Mouse (Mus musculus): ENCODE results near the gene Ctr9. TPM values are rescaled to one million over a fixed set of nuclear protein-coding genes. Genes with fewer than 3 reads are reported as not detected.

The Ctr9 gene
- polyA plus RNA-seq, 1 experiment from 2014 or later = 68.3 TPM

GRCm38 (mm10) chr7:111080026-111080425 is 51.3 kb downstream of the Ctr9 start:
- Histone ChIP-seq H3K9me3 (replicated peaks) (no peaks in the 10 kb centered on the region), H3K4me3 (replicated peaks) (0 out of 2 replicates have a peak overlapping the region, but pooled peaks have one; percentile 4), H3K4me2 (peak overlapping the region; percentile 86), H3K27me3 (replicated peaks) (no peaks in the 10 kb centered on the region), H3K27ac (replicated peaks) (no peak overlapping the region), H3K4me1 (peaks cover 29% of the 10 kb centered on the region), H3K36me3 (peaks cover 56% of the 10 kb centered on the region), H3K9ac (replicated peaks) (no peak overlapping the region)
- 83% methylated on average over 8 of the region's 8 CpGs for WGBS
- ATAC-seq (ENCODE audit: low FRiP score) = no peak

DNA sequence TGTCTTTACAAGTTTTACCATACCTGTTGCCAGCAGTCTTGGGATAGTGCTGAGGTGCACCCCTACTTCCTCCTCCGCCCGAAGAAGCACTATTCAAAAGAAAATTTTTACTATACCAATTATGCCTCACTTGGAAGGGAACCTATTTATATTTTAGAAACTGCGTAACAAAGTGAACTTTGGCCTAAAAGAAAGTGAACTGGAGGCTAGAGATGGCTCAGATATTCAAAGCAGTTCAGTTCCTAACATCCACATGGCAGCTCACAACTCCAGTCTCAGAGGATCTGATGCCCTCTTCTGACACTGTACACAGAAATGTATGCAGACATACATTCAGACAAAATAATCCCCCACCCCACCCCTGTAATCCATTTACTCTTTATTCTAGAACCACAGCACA is 52.1 kb downstream of the Ctr9 start:
- H3K4me3 ChIP-seq (replicated peaks) = peak overlapping the region; percentile 90
- H3K27me3 ChIP-seq (replicated peaks) = no peaks in the 10 kb centered on the region
- H3K4me1 ChIP-seq = peaks cover 29% of the 10 kb centered on the region
- peak overlapping the region; percentile 86 for H3K4me2 ChIP-seq
- H3K27ac ChIP-seq (replicated peaks) = no peak overlapping the region
- WGBS = 87% methylated on average over 3 of the region's 3 CpGs
- ATAC-seq (ENCODE audit: low FRiP score) = no peak
- H3K36me3 ChIP-seq = peaks cover 50% of the 10 kb centered on the region
- H3K9me3 ChIP-seq (replicated peaks) = no peaks in the 10 kb centered on the region
- peak overlapping the region; percentile 99; the same call in 1 of the 2 replicates for H3K9ac ChIP-seq (replicated peaks)

GRCm38 (mm10) chr7:111082043-111082821 is 53.5 kb downstream of the Ctr9 start:
- under 1% methylated on average over 83 of the region's 83 CpGs for WGBS
- peaks cover 29% of the 10 kb centered on the region for H3K4me1 ChIP-seq
- peak overlapping the region; percentile 90 for H3K4me3 ChIP-seq (replicated peaks)
- peak overlapping the region; percentile 86 for H3K4me2 ChIP-seq
- peak overlapping the region; percentile 100 for H3K27ac ChIP-seq (replicated peaks)
- ATAC-seq (ENCODE audit: low FRiP score) = peak; percentile 84
- no peaks in the 10 kb centered on the region for H3K27me3 ChIP-seq (replicated peaks)
- no peaks in the 10 kb centered on the region for H3K9me3 ChIP-seq (replicated peaks)
- peak overlapping the region; percentile 99 for H3K9ac ChIP-seq (replicated peaks)
- peaks cover 37% of the 10 kb centered on the region for H3K36me3 ChIP-seq

GRCm38 (mm10) chr7:111082822-111083732 is 54.3 kb downstream of the Ctr9 start, which contains the start of gene Eif4g2:
Gene Eif4g2 (minus strand): TSS chr7:111083030.
- peak within 1 kb of the TSS; percentile 99 for H3K9ac ChIP-seq (replicated peaks)
- H3K27ac ChIP-seq (replicated peaks) = peak within 1 kb of the TSS; percentile 100
- peaks cover 29% of the 10 kb centered on the region for H3K4me1 ChIP-seq
- ATAC-seq (ENCODE audit: low FRiP score) = peak; percentile 99
- no peaks in the 10 kb centered on the region for H3K27me3 ChIP-seq (replicated peaks)
- under 1% methylated on average over 66 of the region's 70 CpGs for WGBS
- peak within 1 kb of the TSS; percentile 86 for H3K4me2 ChIP-seq
- peaks cover 29% of the 10 kb centered on the region for H3K36me3 ChIP-seq
- peak within 1 kb of the TSS; percentile 90 for H3K4me3 ChIP-seq (replicated peaks)
- H3K9me3 ChIP-seq (replicated peaks) = no peaks in the 10 kb centered on the region

DNA sequence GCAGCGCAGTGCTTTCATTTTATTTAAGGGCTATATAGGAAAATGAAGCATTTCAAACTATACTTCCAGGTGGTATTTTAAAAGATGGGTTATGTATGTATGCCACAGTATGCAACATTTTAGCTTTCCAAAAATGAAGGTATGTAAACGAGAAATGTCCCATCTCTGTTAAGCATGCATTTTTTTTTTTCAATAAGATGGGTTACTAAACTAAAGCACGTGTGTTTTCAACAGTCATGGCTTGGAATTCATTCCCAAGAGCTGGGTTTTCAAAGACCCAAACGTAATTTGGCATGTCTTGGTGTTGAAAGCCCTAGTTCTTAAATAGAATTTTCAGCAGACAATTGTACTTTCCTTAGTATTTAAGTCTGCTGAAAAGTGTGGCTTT is 55.0 kb downstream of the Ctr9 start:
- H3K27me3 ChIP-seq (replicated peaks) = no peaks in the 10 kb centered on the region
- peak overlapping the region; percentile 81 for H3K9ac ChIP-seq (replicated peaks)
- H3K27ac ChIP-seq (replicated peaks) = peak overlapping the region; percentile 100
- H3K9me3 ChIP-seq (replicated peaks) = no peaks in the 10 kb centered on the region
- peaks cover 24% of the 10 kb centered on the region for H3K36me3 ChIP-seq
- ATAC-seq (ENCODE audit: low FRiP score) = no peak
- peak overlapping the region; percentile 90 for H3K4me3 ChIP-seq (replicated peaks)
- H3K4me2 ChIP-seq = peak overlapping the region; percentile 58
- H3K4me1 ChIP-seq = peaks cover 25% of the 10 kb centered on the region
- 8% methylated on average over 4 of the region's 4 CpGs for WGBS

GRCm38 (mm10) chr7:111084443-111084842 is 55.7 kb downstream of the Ctr9 start:
- Histone ChIP-seq H3K27me3 (replicated peaks) (no peaks in the 10 kb centered on the region), H3K9ac (replicated peaks) (no peak overlapping the region), H3K4me3 (replicated peaks) (no peak overlapping the region), H3K36me3 (peaks cover 18% of the 10 kb centered on the region), H3K9me3 (replicated peaks) (no peaks in the 10 kb centered on the region), H3K27ac (replicated peaks) (no peak overlapping the region), H3K4me1 (peaks cover 22% of the 10 kb centered on the region), H3K4me2 (peak overlapping the region; percentile 26; the same call in 1 of the 2 replicates)
- no peak for ATAC-seq (ENCODE audit: low FRiP score)
- WGBS = 34% methylated on average over 2 of the region's 2 CpGs

DNA sequence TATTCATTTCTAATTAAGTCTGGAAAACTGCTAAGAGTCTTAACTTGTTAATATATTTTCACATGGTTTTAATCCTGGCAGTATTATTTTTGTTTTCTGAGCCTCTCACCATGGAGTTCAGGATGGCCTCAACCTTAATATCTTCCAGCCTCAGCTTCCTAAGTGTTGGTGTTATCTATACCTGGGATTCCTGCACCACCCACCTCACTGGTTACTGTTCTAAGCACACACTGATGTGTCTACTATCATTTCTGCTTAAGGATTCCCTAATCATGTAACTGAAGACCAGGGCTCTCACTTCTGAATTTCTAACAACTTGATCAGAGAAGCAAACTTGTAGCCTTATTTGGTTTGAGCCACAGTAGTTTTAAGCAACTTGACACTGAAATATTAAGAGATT is 56.4 kb downstream of the Ctr9 start:
- Histone ChIP-seq H3K4me1 (peaks cover 15% of the 10 kb centered on the region), H3K9me3 (replicated peaks) (no peaks in the 10 kb centered on the region), H3K27ac (replicated peaks) (no peak overlapping the region), H3K36me3 (peaks cover 11% of the 10 kb centered on the region), H3K27me3 (replicated peaks) (no peaks in the 10 kb centered on the region), H3K4me3 (replicated peaks) (no peak overlapping the region), H3K9ac (replicated peaks) (no peak overlapping the region), H3K4me2 (no peak overlapping the region)
- no peak for ATAC-seq (ENCODE audit: low FRiP score)

DNA sequence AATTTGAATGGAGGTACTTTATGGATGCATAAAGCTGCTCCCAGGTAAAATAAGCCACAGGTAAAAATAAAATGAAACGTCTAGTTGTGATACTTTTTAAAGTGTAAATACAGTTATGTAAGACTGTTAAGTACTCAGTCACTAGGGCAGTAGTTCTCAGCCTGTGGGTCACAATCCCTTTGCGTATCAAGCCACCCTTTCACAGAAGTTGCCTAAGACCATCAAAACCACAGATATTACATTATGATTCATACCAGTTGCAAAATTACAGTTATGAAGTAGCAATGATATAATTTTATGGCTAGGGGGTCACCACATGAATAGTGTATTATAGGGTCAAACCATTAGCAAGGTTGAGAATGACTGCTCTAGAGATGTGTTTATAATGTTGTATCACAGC is 66.4 kb downstream of the Ctr9 start:
- Histone ChIP-seq H3K4me2 (no peak overlapping the region), H3K27me3 (replicated peaks) (no peaks in the 10 kb centered on the region), H3K4me1 (no peaks in the 10 kb centered on the region), H3K27ac (replicated peaks) (no peak overlapping the region), H3K9ac (replicated peaks) (no peak overlapping the region), H3K36me3 (no peaks in the 10 kb centered on the region), H3K9me3 (replicated peaks) (no peaks in the 10 kb centered on the region), H3K4me3 (replicated peaks) (no peak overlapping the region)
- 91% methylated on average over 2 of the region's 2 CpGs for WGBS
- no peak for ATAC-seq (ENCODE audit: low FRiP score)

- 86% methylated on average over 1 of the region's 1 CpGs for WGBS
- no peak for ATAC-seq (ENCODE audit: low FRiP score)
- H3K4me2 ChIP-seq = no peak overlapping the region
- no peaks in the 10 kb centered on the region for H3K36me3 ChIP-seq
- no peak overlapping the region for H3K4me3 ChIP-seq (replicated peaks)
- no peaks in the 10 kb centered on the region for H3K27me3 ChIP-seq (replicated peaks)
- no peak overlapping the region for H3K27ac ChIP-seq (replicated peaks)
- H3K9me3 ChIP-seq (replicated peaks) = no peaks in the 10 kb centered on the region
- H3K9ac ChIP-seq (replicated peaks) = no peak overlapping the region
- H3K4me1 ChIP-seq = no peaks in the 10 kb centered on the region
These were observed 69.4 kb downstream of the Ctr9 start for GRCm38 (mm10) chr7:111098196-111098595.
